Mouse (Mus musculus): ENCODE results near the gene Snap29.

- no peak for TF ChIP-seq CTCF (IDR thresholded peaks at IDR 0.05; ENCODE audit: borderline replicate concordance, insufficient read depth, low read depth, low read length)
- no peak for TF ChIP-seq POLR2A (IDR thresholded peaks at IDR 0.05; ENCODE audit: borderline replicate concordance, insufficient read depth, low read length)
These were observed 66.7 kb downstream of the Snap29 start for GRCm38 (mm10) chr16:17472498-17472897.
